Mouse (Mus musculus): Measurements from ENCODE around the gene Zglp1.
A peak's percentile ranks its signal among the peaks of the same experiment; 100 is the strongest.
"Not testable (repeated sequence)": the region's sequence is repeated elsewhere in the genome, so short reads cannot be mapped to it uniquely, and the experiment has no call there.

Zglp1 gene

GRCm38 (mm10) chr9:21062928-21063327 is 4.0 kb downstream of the Zglp1 start:
- DNase-seq = no peak

GRCm38 (mm10) chr9:21051578-21051977 is 15.3 kb downstream of the Zglp1 start:
- no peak for DNase-seq

- DNase-seq = no peak
These were observed 21.7 kb downstream of the Zglp1 start for GRCm38 (mm10) chr9:21045235-21045634.

GRCm38 (mm10) chr9:21044785-21045184 is 22.1 kb downstream of the Zglp1 start:
- DNase-seq = not testable (repeated sequence)

- DNase-seq = no peak
These were observed 23.3 kb downstream of the Zglp1 start for GRCm38 (mm10) chr9:21043563-21043962.

GRCm38 (mm10) chr9:21041308-21041707 is 25.6 kb downstream of the Zglp1 start:
- no peak for DNase-seq

- no peak for DNase-seq
These were observed 27.1 kb downstream of the Zglp1 start for GRCm38 (mm10) chr9:21039779-21040178.

- no peak for DNase-seq
These were observed 29.4 kb downstream of the Zglp1 start for GRCm38 (mm10) chr9:21037481-21037891.

GRCm38 (mm10) chr9:21036666-21037065 is 30.2 kb downstream of the Zglp1 start:
- no peak for DNase-seq

GRCm38 (mm10) chr9:21036161-21036560 is 30.7 kb downstream of the Zglp1 start:
- no peak for DNase-seq

- DNase-seq = no peak
These were observed 31.3 kb downstream of the Zglp1 start for GRCm38 (mm10) chr9:21035586-21035985.

- no peak for DNase-seq
These were observed 32.3 kb downstream of the Zglp1 start for GRCm38 (mm10) chr9:21034481-21035085.

- peak; percentile 88 to 93 for DNase-seq
These were observed 33.8 kb downstream of the Zglp1 start for GRCm38 (mm10) chr9:21033136-21033535.

- no peak for DNase-seq
These were observed 34.4 kb downstream of the Zglp1 start for GRCm38 (mm10) chr9:21032491-21032890.

GRCm38 (mm10) chr9:21031896-21032351 is 35.0 kb downstream of the Zglp1 start, which contains the start of gene Icam5:
Icam5 (plus strand) TSS chr9:21032073.
- DNase-seq = no peak

- peak; percentile 45 to 59 for DNase-seq
These were observed 35.5 kb downstream of the Zglp1 start for GRCm38 (mm10) chr9:21031251-21031895.

- DNase-seq = peak; percentile 92 to 93
These were observed 36.1 kb downstream of the Zglp1 start for GRCm38 (mm10) chr9:21030781-21031250.

GRCm38 (mm10) chr9:21030055-21030600 is 36.8 kb downstream of the Zglp1 start:
- DNase-seq = no peak

GRCm38 (mm10) chr9:21029291-21030054 is 37.4 kb downstream of the Zglp1 start, which contains the start of gene Icam4:
Icam4 (plus strand) TSS chr9:21029373.
- DNase-seq = peak; percentile 73 to 85

GRCm38 (mm10) chr9:21028560-21029110 is 38.3 kb downstream of the Zglp1 start:
- DNase-seq = no peak

- DNase-seq = no peak
These were observed 39.1 kb downstream of the Zglp1 start for GRCm38 (mm10) chr9:21027774-21028290.

- DNase-seq = no peak
These were observed 40.0 kb downstream of the Zglp1 start for GRCm38 (mm10) chr9:21026849-21027248.

Measured in kidney, adult 8-10 months (tissue).